Mouse (Mus musculus): ENCODE data around the gene Kcnj14.

DNA sequence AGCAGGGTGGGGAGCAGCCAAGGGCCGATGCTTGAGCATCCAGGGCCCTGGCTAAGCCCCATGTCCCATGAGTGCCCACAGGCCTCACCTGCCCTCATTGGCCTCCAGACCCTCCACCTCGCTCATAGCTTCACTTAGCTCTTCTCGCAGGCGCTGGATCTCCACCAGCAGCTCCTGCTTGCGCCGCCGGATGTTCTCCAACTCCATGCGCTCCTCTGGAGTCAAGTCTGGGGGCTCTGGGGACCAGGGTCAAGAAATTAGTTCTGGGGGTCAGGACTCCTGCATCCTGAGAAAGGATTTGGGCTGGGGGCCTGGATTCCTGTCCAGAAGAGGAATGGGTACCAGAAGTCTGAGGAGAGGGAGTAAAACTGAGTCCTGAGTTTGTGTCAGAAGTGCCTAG lies 11.7 kb downstream of the Kcnj14 start:
- no peak for TF ChIP-seq POLR2A (IDR thresholded peaks at IDR 0.05; ENCODE audit: control insufficient read depth, extremely low read depth, insufficient read depth, low read length, poor library complexity)
- TF ChIP-seq CTCF (IDR thresholded peaks at IDR 0.05; ENCODE audit: borderline replicate concordance, control insufficient read depth, extremely low read depth, insufficient read depth, low read length, poor library complexity), result no peak

All from thymus, adult 2 months (tissue).